Mouse (Mus musculus) C2C12 (cell line): ENCODE measurements around the gene Cd27.

Source experiments
- CEBPB ChIP-seq: IDR thresholded peaks from one replicate; pipeline ENCODE4 v1.6.1; 2011; ENCODE audit warnings: low read depth, mild to moderate bottlenecking, control low read depth, moderate library complexity
- CTCF ChIP-seq: IDR thresholded peaks from one replicate; pipeline ENCODE4 v1.5.1; 2011; ENCODE audit not compliant: control insufficient read depth, insufficient read depth, insufficient read length
- FOSL1 ChIP-seq: IDR thresholded peaks from one replicate; pipeline ENCODE4 v1.8.0; 2011; ENCODE audit warnings: mild to moderate bottlenecking, low read length; ENCODE audit not compliant: poor library complexity, insufficient read depth, severe bottlenecking
- MAX ChIP-seq: IDR thresholded peaks from one replicate; pipeline ENCODE4 v1.6.1; 2011; ENCODE audit warnings: mild to moderate bottlenecking, control low read depth
- MYOD1 ChIP-seq: IDR thresholded peaks from one replicate; pipeline ENCODE4 v1.6.1; 2011; ENCODE audit warnings: low read depth; ENCODE audit not compliant: control insufficient read depth, insufficient read length
- MYOG ChIP-seq: IDR thresholded peaks from one replicate; pipeline ENCODE4 v1.6.1; 2011; ENCODE audit not compliant: control insufficient read depth, insufficient read length; ENCODE audit errors: extremely low read depth
- USF1 ChIP-seq: IDR thresholded peaks from one replicate; pipeline ENCODE4 v1.6.1; 2011; ENCODE audit warnings: low read depth, mild to moderate bottlenecking, control low read depth, moderate library complexity

- TF ChIP-seq CTCF (no peak), MYOG (no peak), MAX (no peak), MYOD1 (no peak), USF1 (no peak), CEBPB (no peak), FOSL1 (no peak)
Observed at GRCm38 (mm10) chr6:125239547-125239946, 2.7 kb upstream of the Cd27 start.
